Mouse (Mus musculus): ENCODE data around the gene Rbm17.
"Not testable (repeated sequence)": the region's sequence is repeated elsewhere in the genome, so short reads cannot be mapped to it uniquely, and the experiment has no call there.

The Rbm17 gene

GRCm38 (mm10) chr2:11604053-11604452, at the start of gene Rbm17:
Gene Rbm17, minus strand, starts transcription at chr2:11604153.
- DNase-seq (ENCODE audit: low spot score) = no peak

- no peak for DNase-seq (ENCODE audit: low spot score)
Measured at GRCm38 (mm10) chr2:11653330-11653729, 49.4 kb upstream of the Rbm17 start.

- DNase-seq (ENCODE audit: low spot score) = no peak
Measured at GRCm38 (mm10) chr2:11652780-11653179, 48.8 kb upstream of the Rbm17 start.

- no peak for DNase-seq (ENCODE audit: low spot score)
Measured at GRCm38 (mm10) chr2:11652196-11652595, 48.2 kb upstream of the Rbm17 start.

GRCm38 (mm10) chr2:11651476-11651875, 47.5 kb upstream of the Rbm17 start:
- DNase-seq (ENCODE audit: low spot score) = no peak

GRCm38 (mm10) chr2:11645297-11645696, 41.3 kb upstream of the Rbm17 start:
- no peak for DNase-seq (ENCODE audit: low spot score)

- no peak for DNase-seq (ENCODE audit: low spot score)
Measured at GRCm38 (mm10) chr2:11644057-11644456, 40.1 kb upstream of the Rbm17 start.

- no peak for DNase-seq (ENCODE audit: low spot score)
Measured at GRCm38 (mm10) chr2:11642451-11642941, 38.5 kb upstream of the Rbm17 start, which contains the start of gene Il2ra. Gene Il2ra, plus strand, starts transcription at chr2:11642807.

GRCm38 (mm10) chr2:11637115-11637514, 33.2 kb upstream of the Rbm17 start:
- DNase-seq (ENCODE audit: low spot score) = no peak

- DNase-seq (ENCODE audit: low spot score) = no peak
Measured at GRCm38 (mm10) chr2:11636138-11636480, 32.2 kb upstream of the Rbm17 start.

GRCm38 (mm10) chr2:11635471-11636137, 31.7 kb upstream of the Rbm17 start:
- no peak for DNase-seq (ENCODE audit: low spot score)

GRCm38 (mm10) chr2:11635035-11635434, 31.1 kb upstream of the Rbm17 start:
- no peak for DNase-seq (ENCODE audit: low spot score)

GRCm38 (mm10) chr2:11625890-11626289, 21.9 kb upstream of the Rbm17 start, which contains the start of gene Gm17490:
Gene Gm17490, minus strand, starts transcription at chr2:11626264.
- DNase-seq (ENCODE audit: low spot score) = no peak

GRCm38 (mm10) chr2:11623726-11624125, 19.8 kb upstream of the Rbm17 start:
- no peak for DNase-seq (ENCODE audit: low spot score)

- no peak for DNase-seq (ENCODE audit: low spot score)
Measured at GRCm38 (mm10) chr2:11623173-11623572, 19.2 kb upstream of the Rbm17 start.

GRCm38 (mm10) chr2:11619598-11619997, 15.6 kb upstream of the Rbm17 start:
- DNase-seq (ENCODE audit: low spot score) = no peak

GRCm38 (mm10) chr2:11616846-11617245, 12.9 kb upstream of the Rbm17 start:
- no peak for DNase-seq (ENCODE audit: low spot score)

- not testable (repeated sequence) for DNase-seq (ENCODE audit: low spot score)
Measured at GRCm38 (mm10) chr2:11612939-11613338, 9.0 kb upstream of the Rbm17 start.

GRCm38 (mm10) chr2:11606718-11607117, 2.8 kb upstream of the Rbm17 start:
- not testable (repeated sequence) for DNase-seq (ENCODE audit: low spot score)

- no peak for DNase-seq (ENCODE audit: low spot score)
Measured at GRCm38 (mm10) chr2:11604911-11605310, 958 bp upstream of the Rbm17 start.

GRCm38 (mm10) chr2:11602506-11603489, 1.2 kb downstream of the Rbm17 start:
- DNase-seq (ENCODE audit: low spot score) = peak; percentile 94

- no peak for DNase-seq (ENCODE audit: low spot score)
Measured at GRCm38 (mm10) chr2:11601795-11602194, 2.2 kb downstream of the Rbm17 start.

GRCm38 (mm10) chr2:11597906-11598305, 6.0 kb downstream of the Rbm17 start:
- DNase-seq (ENCODE audit: low spot score) = no peak
